Mouse (Mus musculus) intestine, embryonic 16.5 days (tissue): ENCODE results near the gene 2700081O15Rik. TPM values are rescaled to one million over a fixed set of nuclear protein-coding genes. Genes with fewer than 3 reads are reported as not detected.

Experiments used
- ATAC-seq: fragments of 200-750 bp; cut with Nextera tagmentation; 2 replicates; pipeline ENCODE4 v1.8.0; 2017; ENCODE audit warnings: moderate TSS enrichment, moderate library complexity
- H3K27ac ChIP-seq: fragments of 300-500 bp; sonication (generic); 2 replicates; pipeline ENCODE4 v1.5.1; 2014; ENCODE audit warnings: mild to moderate bottlenecking, low read length
- H3K27me3 ChIP-seq: fragments of 300-500 bp; sonication (generic); replicated peaks from 2 replicates; pipeline ENCODE4 v1.6.1; 2014; ENCODE audit warnings: low read length, control low read depth, mixed read lengths; ENCODE audit not compliant: control insufficient read depth, insufficient read depth
- H3K36me3 ChIP-seq: fragments of 300-500 bp; sonication (generic); 2 replicates; pipeline ENCODE4 v1.6.1; 2014; ENCODE audit warnings: low read length, control low read depth; ENCODE audit not compliant: control insufficient read depth, insufficient read depth
- H3K4me1 ChIP-seq: fragments of 300-500 bp; sonication (generic); 2 replicates; pipeline ENCODE4 v1.6.1; 2014; ENCODE audit warnings: low read length, control low read depth, mixed read lengths; ENCODE audit not compliant: control insufficient read depth, insufficient read depth
- H3K4me2 ChIP-seq: fragments of 300-500 bp; sonication (generic); 2 replicates; pipeline ENCODE4 v1.6.1; 2014; ENCODE audit warnings: low read depth, low read length, control low read depth
- H3K4me3 ChIP-seq: fragments of 300-500 bp; sonication (generic); 2 replicates; pipeline ENCODE4 v1.5.1; 2014; ENCODE audit warnings: mild to moderate bottlenecking, low read length
- H3K9ac ChIP-seq: fragments of 300-500 bp; sonication (generic); 2 replicates; pipeline ENCODE4 v1.6.1; 2014; ENCODE audit warnings: low read depth, low read length
- H3K9me3 ChIP-seq: fragments of 300-500 bp; sonication (generic); 2 replicates; pipeline ENCODE4 v1.6.1; 2016; ENCODE audit warnings: low read length, control low read depth; ENCODE audit not compliant: control insufficient read depth
- WGBS: fragments of 180-500 bp; shearing (Covaris S2); extraction: QIAGEN DNeasy Blood & Tissue Kit; methylation state at CpG from one replicate; pipeline ENCODE4 v1.1.7; 2014; 5-methylcytosine and 5-hydroxymethylcytosine counted together
- polyA plus RNA-seq: library from polyadenylated mRNA; unstranded; fragments of >200 nt; fragmentation: Nextera tagmentation; extraction: Ambion mirVana; gene quantifications from 2 replicates; pipeline ENCODE4 v1.2.1, GENCODE M21; 2015

2700081O15Rik gene
- polyA plus RNA-seq, 1 experiment from 2014 or later = 3.2 TPM

DNA sequence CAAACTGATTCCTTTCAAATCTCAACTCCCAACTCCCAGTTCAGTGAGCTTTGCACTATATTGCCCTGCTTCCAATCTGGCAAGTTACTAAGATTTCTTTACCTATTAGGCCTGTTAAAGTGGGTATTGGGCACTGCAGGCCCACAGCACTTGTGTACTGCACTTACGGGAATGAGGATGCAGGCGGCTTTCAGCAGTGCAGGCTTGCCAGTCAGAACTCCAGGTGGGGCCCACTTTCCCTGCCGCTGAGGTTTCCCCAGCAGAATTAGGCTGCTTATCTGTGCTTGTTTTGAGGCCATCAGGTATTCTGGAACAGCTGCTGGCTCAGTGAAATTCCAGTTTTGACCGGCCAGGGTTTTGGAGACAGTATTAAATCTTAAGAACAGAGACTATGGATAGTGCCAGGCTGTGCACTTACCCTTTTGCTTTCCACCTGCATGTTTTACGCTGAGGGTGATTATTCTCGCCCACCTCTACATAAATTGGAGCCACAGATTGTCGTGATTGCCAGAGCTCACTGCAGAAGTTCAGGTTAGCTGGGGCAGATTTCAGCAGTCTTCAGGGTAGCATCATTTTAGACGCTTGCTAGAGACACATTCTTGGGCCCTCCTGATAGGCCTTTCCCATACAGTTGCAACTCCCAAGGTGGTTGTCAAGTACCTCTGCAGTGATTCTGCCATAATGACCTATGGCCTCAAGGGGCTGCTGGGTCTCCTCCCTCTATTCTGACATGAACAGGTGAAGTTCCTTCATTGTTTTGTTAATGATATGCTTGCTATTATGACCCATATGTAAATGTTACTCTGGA is 7.4 kb downstream of the 2700081O15Rik start:
- WGBS = 60% methylated on average over 8 of the region's 8 CpGs
- Histone ChIP-seq H3K27ac (0 out of 2 replicates have a peak overlapping the region, but pooled peaks have one; percentile 10), H3K27me3 (no peaks in the 10 kb centered on the region), H3K36me3 (peaks cover 18% of the 10 kb centered on the region), H3K9ac (no peak overlapping the region), H3K4me3 (no peak overlapping the region), H3K4me2 (no peak overlapping the region), H3K4me1 (peaks cover 52% of the 10 kb centered on the region), H3K9me3 (no peaks in the 10 kb centered on the region)
- ATAC-seq = no peak

DNA sequence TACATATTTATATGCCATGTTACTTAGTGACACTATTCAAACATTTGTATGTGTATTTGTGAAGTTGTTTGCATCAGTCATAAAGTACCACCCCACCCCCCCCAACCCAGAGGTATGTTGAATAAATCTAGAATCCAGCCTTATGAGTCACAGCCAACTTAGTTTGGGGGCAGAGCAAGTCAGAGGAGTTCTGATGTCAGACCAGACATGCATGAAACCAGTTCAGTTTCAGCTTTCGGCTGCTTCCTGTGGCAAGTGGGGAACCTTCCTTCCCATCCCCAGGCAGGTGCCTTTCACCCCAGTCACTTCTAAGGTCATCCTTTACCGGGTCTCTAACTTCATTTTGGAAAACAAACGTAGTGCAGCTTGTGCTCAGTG is 8.0 kb downstream of the 2700081O15Rik start:
- Histone ChIP-seq H3K36me3 (peaks cover 21% of the 10 kb centered on the region), H3K9ac (no peak overlapping the region), H3K27me3 (no peaks in the 10 kb centered on the region), H3K27ac (no peak overlapping the region), H3K4me3 (no peak overlapping the region), H3K4me2 (no peak overlapping the region), H3K4me1 (peaks cover 46% of the 10 kb centered on the region), H3K9me3 (no peaks in the 10 kb centered on the region)
- WGBS = 43% methylated on average over 3 of the region's 3 CpGs
- no peak for ATAC-seq

DNA sequence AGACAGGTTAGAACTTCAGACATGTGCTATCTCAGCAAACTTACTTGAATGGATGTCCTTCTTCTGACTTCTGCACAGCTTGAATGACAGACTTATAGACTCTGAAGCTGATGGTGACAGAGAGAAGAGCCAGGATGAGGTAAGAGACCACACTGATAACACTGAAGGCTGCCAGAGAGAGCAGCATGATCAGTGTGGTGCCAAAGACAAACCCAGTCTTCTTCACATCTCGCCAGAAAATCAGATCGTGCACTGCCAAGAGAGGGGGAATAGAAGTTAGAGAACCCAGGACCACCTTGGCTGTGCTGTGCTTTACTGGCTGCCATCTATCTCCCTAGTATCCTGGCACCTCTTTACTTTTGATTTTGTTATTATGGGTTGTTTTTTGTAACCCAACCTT is 17.5 kb downstream of the 2700081O15Rik start:
- Histone ChIP-seq H3K4me3 (no peak overlapping the region), H3K36me3 (peaks cover 14% of the 10 kb centered on the region; the same call in 1 of the 2 replicates), H3K27ac (no peak overlapping the region), H3K4me2 (no peak overlapping the region), H3K9ac (no peak overlapping the region), H3K9me3 (no peaks in the 10 kb centered on the region), H3K27me3 (no peaks in the 10 kb centered on the region), H3K4me1 (no peaks in the 10 kb centered on the region)
- ATAC-seq = no peak
- WGBS = 93% methylated on average over 2 of the region's 2 CpGs

DNA sequence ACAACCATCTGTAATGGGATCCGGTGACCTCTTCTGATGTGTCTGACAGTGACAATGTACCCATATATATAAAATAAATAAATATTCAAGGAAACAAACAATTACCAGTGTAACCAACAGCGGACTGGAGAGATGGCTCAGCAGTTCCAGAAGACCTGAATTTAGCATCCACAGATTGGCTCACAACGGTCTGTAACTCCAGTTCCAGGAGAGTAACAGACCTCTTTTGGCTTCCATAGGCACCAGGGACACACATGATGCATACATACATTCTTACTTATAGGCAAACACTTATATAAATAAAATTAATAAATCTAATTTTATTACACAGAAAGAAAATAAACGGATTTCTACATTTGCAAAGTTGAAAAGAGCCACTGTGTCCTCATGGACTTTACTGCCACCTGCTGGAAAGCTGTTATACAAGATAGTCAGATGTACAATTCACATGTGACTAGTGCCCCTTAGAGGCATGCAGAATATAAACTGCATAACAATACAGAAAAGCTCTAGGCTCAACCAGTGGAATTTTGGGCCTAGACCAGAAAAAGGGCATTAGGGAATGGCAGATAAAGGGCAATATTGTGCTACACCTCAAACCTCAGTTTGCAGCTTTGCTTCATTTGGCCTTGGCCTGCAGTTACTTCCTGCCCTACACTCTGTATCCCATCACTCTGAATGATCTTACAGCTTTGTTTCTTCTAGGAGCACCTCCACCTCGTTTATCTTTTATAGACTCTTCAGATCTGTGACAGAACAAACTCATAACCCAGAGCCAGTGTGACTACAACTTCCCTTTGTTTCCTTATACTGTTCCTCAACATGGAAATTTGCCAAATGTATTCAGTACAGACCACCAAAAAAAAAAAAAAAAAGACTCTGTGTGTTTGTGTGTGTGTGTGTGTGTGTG is 18.9 kb downstream of the 2700081O15Rik start:
- 60% methylated on average over 5 of the region's 5 CpGs for WGBS
- ATAC-seq = peak; percentile 56; the same call in 1 of the 2 replicates

DNA sequence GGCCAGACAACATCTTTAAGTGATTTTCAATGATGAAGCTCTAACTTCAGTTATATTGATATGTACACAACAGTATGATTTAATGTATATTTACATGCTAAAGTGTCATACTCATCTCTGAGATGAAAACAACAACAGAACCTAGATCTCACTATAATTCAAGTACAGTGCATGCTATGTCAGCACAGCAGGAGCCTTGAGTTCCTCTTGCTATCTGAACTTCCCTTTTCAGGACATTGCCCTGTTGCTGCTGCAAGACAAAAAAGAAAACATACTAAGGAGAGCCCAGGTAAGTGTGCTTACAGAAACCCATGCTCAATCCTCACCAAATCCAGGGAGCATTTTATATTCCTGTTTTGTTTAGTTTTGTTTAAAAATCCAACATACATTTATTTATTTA is 20.9 kb downstream of the 2700081O15Rik start:
- Histone ChIP-seq H3K27ac (no peak overlapping the region), H3K4me1 (peaks cover 6% of the 10 kb centered on the region), H3K36me3 (0 out of 2 replicates have a peak, but pooled peaks cover 2% of the 10 kb centered on the region), H3K27me3 (no peaks in the 10 kb centered on the region), H3K4me2 (no peak overlapping the region), H3K9me3 (no peaks in the 10 kb centered on the region), H3K9ac (no peak overlapping the region), H3K4me3 (no peak overlapping the region)
- ATAC-seq = no peak

More for the DNA sequence above, 18.9 kb downstream of the 2700081O15Rik start:
- Histone ChIP-seq H3K4me2 (no peak overlapping the region), H3K9me3 (no peaks in the 10 kb centered on the region), H3K4me1 (peaks cover 3% of the 10 kb centered on the region), H3K9ac (no peak overlapping the region), H3K36me3 (peaks cover 11% of the 10 kb centered on the region; the same call in 1 of the 2 replicates), H3K4me3 (no peak overlapping the region), H3K27ac (no peak overlapping the region), H3K27me3 (no peaks in the 10 kb centered on the region)

DNA sequence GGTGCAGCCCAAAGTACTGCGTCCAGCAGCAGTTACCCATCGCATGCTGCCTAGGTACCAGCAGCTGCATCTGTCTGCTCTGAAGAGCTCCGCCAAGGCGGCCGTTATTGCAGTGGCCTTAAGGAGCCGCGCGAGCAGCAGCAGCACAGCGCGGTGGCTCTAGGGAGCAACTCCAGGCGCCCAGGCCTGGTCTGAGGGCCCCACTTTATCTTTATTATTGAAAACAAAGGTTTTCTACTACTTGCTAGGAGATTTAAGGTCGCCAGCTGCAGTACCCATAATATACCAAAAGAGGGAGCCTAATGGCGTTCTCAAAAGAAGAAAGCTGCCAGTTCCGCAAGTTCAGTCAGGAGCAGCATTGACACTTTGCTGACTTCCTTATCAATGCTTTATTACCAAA is 24.1 kb downstream of the 2700081O15Rik start:
- Histone ChIP-seq H3K27me3 (no peaks in the 10 kb centered on the region), H3K27ac (peak overlapping the region; percentile 21; the same call in 1 of the 2 replicates), H3K36me3 (no peaks in the 10 kb centered on the region), H3K4me3 (peak overlapping the region; percentile 15; the same call in 1 of the 2 replicates), H3K4me2 (peak overlapping the region; percentile 39), H3K9ac (no peak overlapping the region), H3K9me3 (no peaks in the 10 kb centered on the region), H3K4me1 (peaks cover 6% of the 10 kb centered on the region)
- ATAC-seq = peak; percentile 83
- WGBS = 38% methylated on average over 14 of the region's 14 CpGs

DNA sequence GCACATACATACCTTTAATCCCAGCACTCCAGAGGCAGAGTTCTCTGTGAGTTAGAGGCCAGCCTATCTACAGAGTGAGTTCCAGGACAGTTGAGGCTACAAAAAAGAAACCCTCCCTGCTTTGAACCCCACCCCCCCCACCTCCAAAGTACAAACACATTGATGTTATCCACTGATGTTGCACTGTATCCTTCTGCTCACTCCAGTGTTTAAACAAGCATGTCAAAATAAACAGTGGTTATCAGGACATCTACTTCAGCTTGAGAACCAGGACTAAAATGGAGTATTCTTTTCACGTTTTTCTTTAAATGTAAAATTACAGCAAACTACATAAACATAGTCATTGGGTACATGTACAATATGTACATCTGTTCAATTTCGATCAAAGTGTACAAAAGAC is 27.7 kb downstream of the 2700081O15Rik start:
- Histone ChIP-seq H3K9ac (no peak overlapping the region), H3K4me1 (peaks cover 6% of the 10 kb centered on the region), H3K9me3 (no peaks in the 10 kb centered on the region), H3K4me3 (no peak overlapping the region), H3K36me3 (no peaks in the 10 kb centered on the region), H3K27me3 (no peaks in the 10 kb centered on the region), H3K27ac (no peak overlapping the region), H3K4me2 (no peak overlapping the region)
- no peak for ATAC-seq
- WGBS = 77% methylated on average over 2 of the region's 2 CpGs

DNA sequence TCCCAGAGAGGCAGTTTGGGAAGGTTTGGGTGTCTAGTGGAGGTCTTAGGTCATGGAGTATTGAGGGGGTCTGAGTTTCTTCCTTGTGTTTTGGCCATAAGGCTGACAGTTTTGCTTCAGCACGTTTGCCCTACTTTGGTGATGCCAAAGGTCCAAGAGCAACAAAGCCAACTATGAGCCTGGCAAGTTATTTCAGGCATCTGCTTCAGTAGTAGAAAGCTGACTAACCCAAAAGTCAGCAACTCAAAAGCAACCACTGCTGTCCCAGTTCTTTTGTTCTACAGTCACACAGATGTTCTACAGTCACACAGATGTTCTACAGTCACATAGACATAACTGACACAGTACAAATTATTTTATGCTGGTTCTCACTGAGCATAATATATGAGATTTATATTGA is 28.2 kb downstream of the 2700081O15Rik start:
- H3K4me3 ChIP-seq = no peak overlapping the region
- H3K4me2 ChIP-seq = no peak overlapping the region
- no peaks in the 10 kb centered on the region for H3K27me3 ChIP-seq
- no peaks in the 10 kb centered on the region for H3K9me3 ChIP-seq
- H3K4me1 ChIP-seq = peaks cover 6% of the 10 kb centered on the region
- no peaks in the 10 kb centered on the region for H3K36me3 ChIP-seq
- ATAC-seq = no peak
- WGBS = 93% methylated on average over 1 of the region's 1 CpGs
- no peak overlapping the region for H3K27ac ChIP-seq
- no peak overlapping the region for H3K9ac ChIP-seq

DNA sequence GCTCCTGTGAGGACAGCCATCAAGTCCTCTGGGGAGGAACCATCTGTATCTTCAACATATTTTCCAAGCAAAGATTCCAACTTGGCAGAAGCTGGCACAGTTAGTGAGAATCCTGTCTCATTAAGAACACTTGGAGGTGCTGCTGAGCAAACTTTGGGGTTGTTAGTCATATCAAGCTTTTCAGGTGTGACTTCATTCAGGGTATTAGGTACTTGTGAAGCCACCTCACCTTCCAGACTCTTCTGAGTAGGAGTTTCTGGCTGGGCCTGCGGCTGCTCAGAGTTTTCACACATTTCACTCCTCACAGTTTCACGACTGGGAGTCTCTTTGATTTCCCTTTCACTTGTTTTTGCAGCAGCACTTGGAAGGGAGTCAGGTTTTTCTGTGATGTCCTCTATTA is 39.4 kb downstream of the 2700081O15Rik start:
- Histone ChIP-seq H3K4me1 (0 out of 2 replicates have a peak, but pooled peaks cover under 1% of the 10 kb centered on the region), H3K36me3 (no peaks in the 10 kb centered on the region), H3K4me3 (no peak overlapping the region), H3K4me2 (no peak overlapping the region), H3K27ac (no peak overlapping the region), H3K9me3 (no peaks in the 10 kb centered on the region), H3K27me3 (no peaks in the 10 kb centered on the region), H3K9ac (no peak overlapping the region)
- WGBS = 69% methylated on average over 2 of the region's 2 CpGs
- ATAC-seq = no peak
